Mouse (Mus musculus): Measurements from ENCODE around the gene Dgki.

GRCm38 (mm10) chr6:36841174-36841573 is 458.8 kb downstream of the Dgki start:
- no peak for TF ChIP-seq CTCF (IDR thresholded peaks at IDR 0.05; ENCODE audit: borderline replicate concordance, insufficient read depth, low read depth, low read length)
- TF ChIP-seq POLR2A (IDR thresholded peaks at IDR 0.05; ENCODE audit: borderline replicate concordance, insufficient read depth, low read length): no peak

Measured in cerebellum, adult 2 months (tissue).